Mouse (Mus musculus) brain, embryonic 14.5 days (tissue): Measurements from ENCODE around the gene P3h1. TPM values are rescaled to one million over a fixed set of nuclear protein-coding genes. Genes with fewer than 3 reads are reported as not detected.

Experiments used
- DNase-seq: peaks from one replicate; pipeline ENCODE4 v3.0.0-alpha.2; 2011; ENCODE audit warnings: low read depth
- CTCF ChIP-seq: fragments of 200-500 bp; IDR thresholded peaks from 2 replicates; pipeline ENCODE4 v1.5.1; 2012; ENCODE audit warnings: inconsistent platforms, mild to moderate bottlenecking, moderate library complexity, borderline replicate concordance; ENCODE audit not compliant: insufficient read depth, insufficient read length; ENCODE audit errors: extremely low read depth
- POLR2A ChIP-seq: fragments of 200-500 bp; IDR thresholded peaks from 2 replicates; pipeline ENCODE4 v1.6.1; 2012; ENCODE audit warnings: mild to moderate bottlenecking, inconsistent platforms, borderline replicate concordance; ENCODE audit not compliant: poor library complexity, insufficient read depth, insufficient read length, severe bottlenecking; ENCODE audit errors: extremely low read depth
- polyA plus RNA-seq: library from polyadenylated mRNA; depleted of rRNA; stranded (reverse); fragments of >200 nt; gene quantifications from 2 replicates; pipeline ENCODE4 v1.2.3, GENCODE M21; 2012; rRNA removed

Gene P3h1
- polyA plus RNA-seq, 1 experiment = 24.4 TPM

DNA sequence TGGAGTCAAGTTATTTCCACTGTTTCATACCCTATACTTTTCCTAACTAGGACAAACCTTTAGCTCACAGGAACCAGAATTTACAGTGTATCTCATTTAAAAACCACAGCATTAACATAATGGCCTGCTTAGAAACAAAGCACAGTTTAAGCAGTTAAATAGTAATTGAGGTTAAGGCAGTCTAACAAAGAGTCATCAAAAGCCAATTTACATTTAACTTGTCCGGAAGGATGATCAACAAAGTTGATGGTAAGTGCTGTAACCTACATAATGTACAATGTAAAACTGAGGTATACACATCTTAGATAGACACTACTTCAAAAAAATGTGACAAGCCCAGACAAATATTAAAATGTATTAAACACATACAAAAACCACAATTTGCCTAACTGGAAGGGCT, 59.2 kb downstream of the P3h1 start:
- DNase-seq = no peak
- TF ChIP-seq CTCF (no peak), POLR2A (no peak)

DNA sequence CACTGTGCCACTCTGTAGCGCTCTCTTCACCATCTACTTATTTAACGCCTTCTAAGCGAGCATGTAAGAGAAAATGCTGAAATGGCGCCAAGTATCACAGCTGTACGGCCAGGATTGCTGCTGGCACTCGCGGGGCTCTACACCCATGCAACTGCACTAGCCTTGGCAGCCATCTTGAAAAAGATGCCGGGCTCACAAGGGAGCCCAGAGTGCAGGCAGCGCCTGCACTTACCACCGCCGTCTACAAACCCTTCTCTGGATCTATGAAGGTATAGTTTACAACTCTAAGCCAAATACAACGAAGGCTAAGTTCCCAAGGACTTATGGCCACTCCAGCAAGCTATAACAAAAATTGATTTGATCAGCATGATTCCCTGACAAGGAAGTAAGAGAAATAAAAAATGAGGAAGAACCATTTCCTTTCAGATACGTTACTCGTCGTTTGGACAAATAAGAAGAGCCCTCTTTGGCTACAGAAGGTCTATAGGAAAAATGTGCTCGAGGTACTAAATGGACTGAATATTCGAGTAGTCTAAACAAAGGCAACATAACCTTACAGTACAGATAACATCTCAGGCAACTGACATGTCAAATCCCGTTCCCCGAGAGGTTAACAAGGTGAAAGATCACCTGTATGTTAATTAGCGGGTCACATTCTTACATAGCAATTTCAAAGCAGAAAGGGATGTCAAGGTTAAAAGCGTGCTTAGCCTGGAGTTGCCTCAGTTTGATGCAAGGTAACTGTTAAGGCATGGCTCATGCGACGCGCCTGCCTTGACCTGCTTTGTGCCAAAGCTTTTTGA, 60.3 kb downstream of the P3h1 start:
- TF ChIP-seq POLR2A = no peak
- TF ChIP-seq CTCF = no peak
- DNase-seq = peak; percentile 88

DNA sequence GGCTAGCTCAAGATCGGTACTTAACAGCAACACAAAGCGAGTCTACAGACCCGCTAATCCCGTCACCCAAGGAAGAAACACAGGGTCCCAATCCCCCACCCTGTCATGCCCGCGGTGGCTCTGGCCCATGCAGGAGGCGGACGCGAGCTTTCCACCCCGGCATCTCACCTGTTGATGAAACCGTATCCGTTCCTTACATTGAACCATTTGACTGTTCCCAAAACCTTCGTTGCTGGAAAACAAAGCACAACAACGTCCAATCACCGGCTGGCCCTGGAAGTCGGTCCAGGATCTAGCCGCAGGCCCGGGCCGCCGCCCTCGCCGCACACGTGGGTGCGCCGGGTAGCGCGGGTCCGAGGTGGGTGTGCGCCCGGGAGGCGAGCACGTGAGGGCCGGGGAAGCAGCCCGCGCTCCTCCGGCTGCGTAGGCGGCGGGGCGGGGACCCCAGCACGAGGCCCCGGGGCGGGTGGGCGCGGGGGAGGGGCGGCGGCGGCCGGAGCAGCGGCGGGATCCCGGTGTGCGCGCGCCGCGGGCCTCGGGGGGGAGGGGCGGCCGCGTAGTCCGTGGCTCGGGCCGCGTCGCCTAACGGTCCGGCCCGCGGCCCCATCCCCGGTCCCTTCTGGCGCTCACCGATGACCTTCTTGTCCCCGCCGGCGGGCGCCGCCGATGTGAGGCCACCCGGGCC, 61.0 kb downstream of the P3h1 start:
- TF ChIP-seq CTCF (no peak), POLR2A (no peak)

DNA sequence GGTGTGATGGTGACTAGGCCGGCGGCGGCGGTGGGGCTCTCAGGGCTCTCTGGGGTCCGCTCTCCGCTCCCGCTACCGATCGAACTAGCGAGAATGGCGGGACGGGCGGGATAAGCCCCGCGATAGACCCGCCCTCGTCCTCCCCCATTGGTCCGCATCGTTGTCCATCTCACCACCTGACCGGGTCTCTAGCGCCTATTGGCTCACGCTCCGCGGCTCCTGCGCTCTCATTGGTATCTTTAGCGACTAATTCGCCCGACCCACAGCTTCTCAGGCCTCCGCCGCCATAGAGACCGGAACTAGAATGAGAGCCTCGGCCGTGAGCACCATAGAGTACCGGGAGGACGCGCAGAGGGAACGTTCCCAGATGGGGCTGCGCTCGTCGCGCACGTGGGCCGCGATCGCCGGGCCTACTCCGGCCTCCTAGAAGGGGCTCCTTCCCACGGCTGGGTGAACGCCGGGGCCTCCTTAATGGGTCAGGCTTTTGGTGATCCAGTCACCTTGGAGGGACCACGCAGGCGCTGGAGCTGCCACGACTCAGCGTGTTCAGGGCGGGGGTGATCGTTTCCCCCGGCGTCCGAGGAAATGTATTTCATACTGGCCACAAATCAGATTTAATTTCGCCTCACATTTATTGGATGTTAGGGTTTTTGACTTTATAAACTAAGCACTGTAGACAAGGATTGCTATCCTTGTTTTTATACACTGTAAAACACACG, 61.9 kb downstream of the P3h1 start, which contains the start of gene Ybx1:
Ybx1 (minus strand) TSS at position 190 of the 719 bp plus-strand sequence.
- TF ChIP-seq CTCF (no peak), POLR2A (peak; percentile 69; the same call in 1 of the 2 replicates)
- peak; percentile 99 for DNase-seq

More for the DNA sequence above, 61.0 kb downstream of the P3h1 start:
- DNase-seq = peak; percentile 31

DNA sequence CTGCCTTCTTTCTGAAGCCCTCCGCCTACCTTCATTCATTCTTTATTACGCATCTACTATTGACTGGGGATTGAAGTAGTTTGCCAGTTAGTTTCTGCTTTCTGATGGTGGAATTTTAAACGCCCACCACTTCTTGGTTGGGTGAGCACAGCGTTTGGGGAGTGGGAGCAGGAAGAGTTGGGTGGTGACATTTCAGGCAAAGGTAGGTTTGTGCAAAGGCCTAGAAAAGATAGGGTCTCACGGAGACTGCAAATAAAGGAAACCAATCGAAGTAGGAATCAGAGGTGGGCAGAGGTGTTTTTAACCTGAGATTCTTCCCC, 62.4 kb downstream of the P3h1 start:
- DNase-seq = no peak
- TF ChIP-seq POLR2A = no peak
- TF ChIP-seq CTCF = no peak

DNA sequence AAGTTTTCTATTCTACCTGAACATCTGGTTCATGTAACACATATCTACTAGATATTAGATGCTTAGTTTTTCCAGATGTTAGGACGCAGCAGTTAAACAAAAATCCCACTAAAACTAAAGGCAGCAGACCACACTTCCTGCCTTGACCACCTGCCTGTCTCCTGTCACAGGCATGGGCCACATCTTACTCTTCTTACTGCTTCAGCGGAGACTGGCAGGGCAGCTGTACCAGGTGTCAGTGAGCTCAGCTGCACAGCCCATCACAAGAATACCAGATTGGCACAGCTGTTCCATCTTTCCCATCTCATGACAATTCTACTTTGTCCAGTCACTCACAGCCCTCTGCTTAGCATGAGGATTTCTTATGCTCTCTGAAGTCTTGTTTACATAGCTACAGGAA, 64.6 kb downstream of the P3h1 start:
- DNase-seq = no peak
- no peak for TF ChIP-seq CTCF
- TF ChIP-seq POLR2A = no peak

Other genes starting within 250 kb of the P3h1 start
- gene Slc2a1, start 124.2 kb upstream of the P3h1 start, polyA plus RNA-seq = 94.7 and 96.9 TPM in 2 replicates
- gene Zfp691, start 58.7 kb upstream of the P3h1 start, polyA plus RNA-seq = 8.1 and 12.2 TPM in 2 replicates
- 1.3 TPM in 2 replicates for gene Ermap, start 42.9 kb upstream of the P3h1 start, polyA plus RNA-seq
- gene Svbp, start 37.6 kb upstream of the P3h1 start, polyA plus RNA-seq = 132 and 160 TPM in 2 replicates
- 0.66 and 0.79 TPM in 2 replicates for gene Tmem269, start 14.7 kb upstream of the P3h1 start, polyA plus RNA-seq
- gene AU022252, start 203 bp upstream of the P3h1 start, polyA plus RNA-seq = 13.5 and 18.2 TPM in 2 replicates
- gene Cldn19, start 22.5 kb downstream of the P3h1 start, polyA plus RNA-seq = 0.87 and 2.2 TPM in 2 replicates
- gene Ybx1, start 61.7 kb downstream of the P3h1 start, polyA plus RNA-seq = 613 and 886 TPM in 2 replicates
- 48.0 and 73.7 TPM in 2 replicates for gene Ppih, start 87.6 kb downstream of the P3h1 start, polyA plus RNA-seq
- gene Ccdc30, start 182.6 kb downstream of the P3h1 start, polyA plus RNA-seq = 8.7 and 11.3 TPM in 2 replicates
- 10.4 and 12.1 TPM in 2 replicates for gene Ppcs, start 189.5 kb downstream of the P3h1 start, polyA plus RNA-seq
- 0.37 and 0.53 TPM in 2 replicates for gene Zmynd12, start 189.9 kb downstream of the P3h1 start, polyA plus RNA-seq